Mouse (Mus musculus) lung, postnatal 0 days (tissue): ENCODE data around the gene Pign. TPM values are rescaled to one million over a fixed set of nuclear protein-coding genes. Genes with fewer than 3 reads are reported as not detected.

Source experiments
- ATAC-seq: fragments of 200-750 bp; cut with Nextera tagmentation; 2 replicates; pipeline ENCODE4 v1.8.0; 2017; ENCODE audit warnings: moderate library complexity
- DNase-seq: peaks from one replicate; pipeline ENCODE4 v3.0.0-alpha.2; 2016; ENCODE audit warnings: low spot score
- H3K27ac ChIP-seq: fragments of 300-500 bp; sonication (generic); 2 replicates; pipeline ENCODE4 v1.5.1; 2014; ENCODE audit warnings: antibody characterized with exemption, mild to moderate bottlenecking, low read length, mixed read lengths
- H3K27me3 ChIP-seq: fragments of 300-500 bp; sonication (generic); replicated peaks from 2 replicates; pipeline ENCODE4 v1.6.1; 2014; ENCODE audit warnings: low read length, mixed read lengths; ENCODE audit not compliant: insufficient read depth
- H3K36me3 ChIP-seq: fragments of 300-500 bp; sonication (generic); 2 replicates; pipeline ENCODE4 v1.6.1; 2014; ENCODE audit warnings: low read length, mixed read lengths; ENCODE audit not compliant: insufficient read depth
- H3K4me1 ChIP-seq: fragments of 300-500 bp; sonication (generic); 2 replicates; pipeline ENCODE4 v1.6.1; 2014; ENCODE audit warnings: antibody characterized with exemption, low read depth, low read length, mixed read lengths; ENCODE audit not compliant: insufficient read depth
- H3K4me2 ChIP-seq: fragments of 300-500 bp; sonication (generic); replicated peaks from 2 replicates; pipeline ENCODE4 v1.6.1; 2014; ENCODE audit warnings: low read depth, mild to moderate bottlenecking, low read length, moderate library complexity, mixed read lengths
- H3K4me3 ChIP-seq: fragments of 300-500 bp; sonication (generic); 2 replicates; pipeline ENCODE4 v1.5.1; 2014; ENCODE audit warnings: low read depth, low read length
- H3K9ac ChIP-seq: fragments of 300-500 bp; sonication (generic); replicated peaks from 2 replicates; pipeline ENCODE4 v1.6.1; 2014; ENCODE audit warnings: low read depth, mild to moderate bottlenecking
- H3K9me3 ChIP-seq: fragments of 300-500 bp; sonication (generic); 2 replicates; pipeline ENCODE4 v1.6.1; 2016; ENCODE audit warnings: low read length, mixed read lengths
- CTCF ChIP-seq: IDR thresholded peaks from 2 replicates; pipeline ENCODE4 v1.5.1; 2016; ENCODE audit warnings: antibody characterized with exemption, mild to moderate bottlenecking
- EP300 ChIP-seq: IDR thresholded peaks from 2 replicates; pipeline ENCODE4 v1.6.1; 2016; ENCODE audit warnings: antibody characterized with exemption, mild to moderate bottlenecking, control low read depth
- WGBS: fragments of 180-500 bp; shearing (Covaris S2); extraction: QIAGEN DNeasy Blood & Tissue Kit; methylation state at CpG from one replicate; pipeline ENCODE4 v1.1.7; 2014; 5-methylcytosine and 5-hydroxymethylcytosine counted together
- polyA plus RNA-seq: library from polyadenylated mRNA; unstranded; fragments of >200 nt; fragmentation: Nextera tagmentation; extraction: Ambion mirVana; gene quantifications from 2 replicates; pipeline ENCODE4 v1.2.1, GENCODE M21; 2015

Gene Pign
- polyA plus RNA-seq, 1 experiment from 2014 or later: 8.9 TPM

- H3K27ac ChIP-seq: no peak overlapping the region
- 97% methylated on average over 3 of the region's 3 CpGs for WGBS
- no peak for TF ChIP-seq CTCF
- no peak for TF ChIP-seq EP300
- ATAC-seq (no peak), DNase-seq (no peak)
- H3K4me3 ChIP-seq: no peak overlapping the region
- H3K4me2 ChIP-seq: no peak overlapping the region
- H3K36me3 ChIP-seq: no peaks in the 10 kb centered on the region
- no peaks in the 10 kb centered on the region for H3K4me1 ChIP-seq
- no peaks in the 10 kb centered on the region for H3K27me3 ChIP-seq
- H3K9ac ChIP-seq: no peak overlapping the region
- H3K9me3 ChIP-seq: no peaks in the 10 kb centered on the region
Observed at GRCm38 (mm10) chr1:105553130-105553529, 110.3 kb downstream of the Pign start.

GRCm38 (mm10) chr1:105550163-105550562 lies 113.3 kb downstream of the Pign start:
- TF ChIP-seq EP300 (no peak), CTCF (no peak)
- Histone ChIP-seq H3K36me3 (no peaks in the 10 kb centered on the region), H3K27ac (no peak overlapping the region), H3K4me2 (no peak overlapping the region), H3K27me3 (no peaks in the 10 kb centered on the region), H3K9me3 (no peaks in the 10 kb centered on the region), H3K4me1 (no peaks in the 10 kb centered on the region), H3K9ac (no peak overlapping the region), H3K4me3 (no peak overlapping the region)
- no peak for ATAC-seq
- no peak for DNase-seq

GRCm38 (mm10) chr1:105549648-105550047 lies 113.8 kb downstream of the Pign start:
- Histone ChIP-seq H3K9me3 (no peaks in the 10 kb centered on the region), H3K36me3 (no peaks in the 10 kb centered on the region), H3K4me1 (no peaks in the 10 kb centered on the region), H3K9ac (no peak overlapping the region), H3K27ac (no peak overlapping the region), H3K4me2 (no peak overlapping the region), H3K27me3 (no peaks in the 10 kb centered on the region), H3K4me3 (no peak overlapping the region)
- TF ChIP-seq CTCF (no peak), EP300 (no peak)
- no peak for DNase-seq
- 75% methylated on average over 4 of the region's 4 CpGs for WGBS
- ATAC-seq: no peak

GRCm38 (mm10) chr1:105543051-105543450 lies 120.4 kb downstream of the Pign start:
- WGBS: 76% methylated on average over 1 of the region's 1 CpGs
- Histone ChIP-seq H3K9me3 (no peaks in the 10 kb centered on the region), H3K4me2 (no peak overlapping the region), H3K36me3 (no peaks in the 10 kb centered on the region; the same call in 1 of the 2 replicates), H3K27me3 (no peaks in the 10 kb centered on the region), H3K27ac (no peak overlapping the region), H3K4me1 (no peaks in the 10 kb centered on the region), H3K4me3 (no peak overlapping the region), H3K9ac (no peak overlapping the region)
- DNase-seq (no peak), ATAC-seq (no peak)
- TF ChIP-seq EP300 (no peak), CTCF (no peak)

- H3K27ac ChIP-seq: no peak overlapping the region
- DNase-seq: no peak
- H3K4me3 ChIP-seq: no peak overlapping the region
- H3K36me3 ChIP-seq: no peaks in the 10 kb centered on the region; the same call in 1 of the 2 replicates
- ATAC-seq: no peak
- WGBS: 68% methylated on average over 2 of the region's 2 CpGs
- no peaks in the 10 kb centered on the region for H3K27me3 ChIP-seq
- TF ChIP-seq EP300: no peak
- no peak for TF ChIP-seq CTCF
- no peaks in the 10 kb centered on the region for H3K4me1 ChIP-seq
- no peak overlapping the region for H3K9ac ChIP-seq
- no peak overlapping the region for H3K4me2 ChIP-seq
- H3K9me3 ChIP-seq: no peaks in the 10 kb centered on the region
Observed at GRCm38 (mm10) chr1:105523768-105524167, 139.7 kb downstream of the Pign start.

- WGBS: 74% methylated on average over 2 of the region's 2 CpGs
- H3K9me3 ChIP-seq: no peaks in the 10 kb centered on the region
- H3K4me2 ChIP-seq: no peak overlapping the region
- ATAC-seq: no peak
- H3K36me3 ChIP-seq: no peaks in the 10 kb centered on the region; the same call in 1 of the 2 replicates
- H3K9ac ChIP-seq: no peak overlapping the region
- no peak overlapping the region for H3K27ac ChIP-seq
- no peak overlapping the region for H3K4me3 ChIP-seq
- H3K27me3 ChIP-seq: no peaks in the 10 kb centered on the region
- H3K4me1 ChIP-seq: no peaks in the 10 kb centered on the region
- no peak for DNase-seq
- TF ChIP-seq EP300: no peak
- TF ChIP-seq CTCF: no peak
Observed at GRCm38 (mm10) chr1:105522321-105522720, 141.2 kb downstream of the Pign start.

GRCm38 (mm10) chr1:105518101-105518500 lies 145.4 kb downstream of the Pign start:
- DNase-seq (no peak), ATAC-seq (no peak)
- H3K36me3 ChIP-seq: no peaks in the 10 kb centered on the region; the same call in 1 of the 2 replicates
- no peaks in the 10 kb centered on the region for H3K4me1 ChIP-seq
- no peak overlapping the region for H3K9ac ChIP-seq
- H3K9me3 ChIP-seq: no peaks in the 10 kb centered on the region
- no peak for TF ChIP-seq EP300
- TF ChIP-seq CTCF: no peak
- H3K27ac ChIP-seq: no peak overlapping the region
- no peak overlapping the region for H3K4me3 ChIP-seq
- no peak overlapping the region for H3K4me2 ChIP-seq
- H3K27me3 ChIP-seq: no peaks in the 10 kb centered on the region
